Mouse (Mus musculus) A20 (cell line): ENCODE data around the gene Mdn1.

Experiments used
- DNase-seq: peaks from one replicate; pipeline ENCODE4 v3.0.0-alpha.2; 2011; ENCODE audit warnings: low read depth, low spot score

Mdn1 gene

GRCm38 (mm10) chr4:32787110-32787509 is 130.2 kb downstream of the Mdn1 start:
- no peak for DNase-seq

GRCm38 (mm10) chr4:32789020-32789419 is 132.1 kb downstream of the Mdn1 start:
- DNase-seq, result no peak

GRCm38 (mm10) chr4:32798976-32799375 is 142.1 kb downstream of the Mdn1 start:
- DNase-seq, result no peak

- peak; percentile 92 for DNase-seq
Observed at GRCm38 (mm10) chr4:32799966-32800576, 143.2 kb downstream of the Mdn1 start, which contains the start of gene Lyrm2. Gene Lyrm2 (plus strand): TSS chr4:32800253.

- DNase-seq, result no peak
Observed at GRCm38 (mm10) chr4:32800577-32801170, 143.8 kb downstream of the Mdn1 start.

- no peak for DNase-seq
Observed at GRCm38 (mm10) chr4:32817478-32817877, 160.6 kb downstream of the Mdn1 start.

GRCm38 (mm10) chr4:32820676-32821075 is 163.8 kb downstream of the Mdn1 start:
- DNase-seq, result no peak

GRCm38 (mm10) chr4:32824254-32824653 is 167.3 kb downstream of the Mdn1 start:
- no peak for DNase-seq
